Mouse (Mus musculus) CH12.LX (cell line): ENCODE data around the gene Gucy1b2. TPM values are rescaled to one million over a fixed set of nuclear protein-coding genes. Genes with fewer than 3 reads are reported as not detected.

Experiments
- DNase-seq: peaks from one replicate; pipeline ENCODE4 v3.0.0-alpha.2; 2013; ENCODE audit errors: extremely low read depth
- H3K27ac ChIP-seq: 2 replicates; pipeline ENCODE4 v1.5.1; 2012; ENCODE audit warnings: low read depth, mild to moderate bottlenecking, control low read depth, moderate library complexity; ENCODE audit not compliant: insufficient read depth
- H3K27me3 ChIP-seq: replicated peaks from 2 replicates; pipeline ENCODE3; 2012; ENCODE audit warnings: inconsistent platforms
- H3K36me3 ChIP-seq, 2 experiments: replicated peaks in 1 of 2; 2 replicates each; pipeline versions ENCODE3 to v1.6.1; 2012; ENCODE audit warnings: inconsistent platforms in 1 of 2, low read length in 1 of 2, mild to moderate bottlenecking in 1 of 2, mixed read lengths in 1 of 2, moderate library complexity in 1 of 2; ENCODE audit not compliant: control insufficient read depth in 1 of 2, insufficient read depth in 1 of 2
- H3K4me1 ChIP-seq, 2 experiments: 2 replicates each; pipeline ENCODE4 v1.6.1; 2012; ENCODE audit warnings: inconsistent platforms in 1 of 2, moderate library complexity in 1 of 2; ENCODE audit not compliant: insufficient read depth in 2 of 2, control insufficient read depth in 1 of 2
- H3K4me2 ChIP-seq: 2 replicates; pipeline ENCODE4 v1.6.1; 2012; ENCODE audit warnings: low read depth, mild to moderate bottlenecking, control low read depth; ENCODE audit not compliant: poor library complexity, insufficient read depth, severe bottlenecking
- H3K4me3 ChIP-seq, 3 experiments: fragments of 150-350 bp in 1 of 3; sonication (generic) in 1 of 3; replicated peaks in 1 of 3; 2 replicates each; pipeline versions ENCODE3 to v1.5.1; 2011 to 2012; ENCODE audit warnings: low read depth in 2 of 3, low read length in 2 of 3, mild to moderate bottlenecking in 2 of 3, moderate library complexity in 2 of 3, control low read depth in 1 of 3, improper control_type of control experiment in 1 of 3, inconsistent platforms in 1 of 3, mixed read lengths in 1 of 3; ENCODE audit not compliant: poor library complexity in 1 of 3
- H3K79me2 ChIP-seq: replicated peaks from 2 replicates; pipeline ENCODE4 v1.6.1; 2012; ENCODE audit warnings: mild to moderate bottlenecking, moderate library complexity; ENCODE audit not compliant: control insufficient read depth, poor library complexity, insufficient read depth, severe bottlenecking; ENCODE audit errors: extremely low read depth
- H3K9ac ChIP-seq: 2 replicates; pipeline ENCODE4 v1.6.1; 2012; ENCODE audit warnings: low read depth, mild to moderate bottlenecking, control low read depth, moderate library complexity; ENCODE audit not compliant: insufficient read depth
- H3K9me3 ChIP-seq: replicated peaks from 2 replicates; pipeline ENCODE3; 2012; ENCODE audit warnings: low read length, inconsistent platforms, mixed read lengths
- CHD1 ChIP-seq: IDR thresholded peaks from 2 replicates; pipeline ENCODE4 v1.6.1; 2012; ENCODE audit warnings: low read depth, low read length, improper control_type of control experiment, inconsistent platforms
- CTCF ChIP-seq, 2 experiments: IDR thresholded peaks in 1 of 2; conservative IDR thresholded peaks in 1 of 2; 2 replicates each; pipeline ENCODE4 v1.5.1; 2011 to 2012; ENCODE audit warnings: low read depth in 2 of 2, low read length in 2 of 2, improper control_type of control experiment in 1 of 2, inconsistent platforms in 1 of 2, mild to moderate bottlenecking in 1 of 2, moderate library complexity in 1 of 2
- ETS1 ChIP-seq: conservative IDR thresholded peaks from 2 replicates; pipeline ENCODE4 v1.6.1; 2012; ENCODE audit warnings: low read depth, mild to moderate bottlenecking, inconsistent platforms, low read length, improper control_type of control experiment, moderate library complexity
- JUND ChIP-seq: conservative IDR thresholded peaks from 2 replicates; pipeline ENCODE4 v1.6.1; 2011; ENCODE audit warnings: low read depth, low read length, improper control_type of control experiment
- MAFK ChIP-seq: IDR thresholded peaks from 2 replicates; pipeline ENCODE4 v1.6.1; 2011; ENCODE audit warnings: low read length, improper control_type of control experiment; ENCODE audit not compliant: insufficient replicate concordance
- MEF2A ChIP-seq: IDR thresholded peaks from 2 replicates; pipeline ENCODE4 v1.6.1; 2014; ENCODE audit warnings: low read depth, mild to moderate bottlenecking, inconsistent platforms, low read length, improper control_type of control experiment, borderline replicate concordance
- MXI1 ChIP-seq: IDR thresholded peaks from 2 replicates; pipeline ENCODE4 v1.6.1; 2011; ENCODE audit warnings: mild to moderate bottlenecking, low read depth, low read length, improper control_type of control experiment
- MYC ChIP-seq: IDR thresholded peaks from 2 replicates; pipeline ENCODE4 v1.6.1; 2011; ENCODE audit warnings: low read depth, mild to moderate bottlenecking, improper control_type of control experiment, low read length
- NRF1 ChIP-seq: IDR thresholded peaks from 2 replicates; pipeline ENCODE4 v1.6.1; 2014; ENCODE audit warnings: low read depth, mild to moderate bottlenecking, inconsistent platforms, low read length, improper control_type of control experiment, moderate library complexity
- POLR2A ChIP-seq: IDR thresholded peaks from 2 replicates; pipeline ENCODE4 v1.6.1; 2011; ENCODE audit warnings: low read depth, mild to moderate bottlenecking, improper control_type of control experiment, low read length
- SMC3 ChIP-seq: IDR thresholded peaks from 2 replicates; pipeline ENCODE4 v1.6.1; 2011; ENCODE audit warnings: low read depth, low read length, improper control_type of control experiment
- TCF12 ChIP-seq: IDR thresholded peaks from 2 replicates; pipeline ENCODE4 v1.6.1; 2014; ENCODE audit warnings: low read depth, mild to moderate bottlenecking, inconsistent platforms, low read length, improper control_type of control experiment
- UBTF ChIP-seq: IDR thresholded peaks from 2 replicates; pipeline ENCODE4 v1.6.1; 2012; ENCODE audit warnings: low read depth, mild to moderate bottlenecking, inconsistent platforms, low read length, improper control_type of control experiment, moderate library complexity
- ZC3H11A ChIP-seq: IDR thresholded peaks from 2 replicates; pipeline ENCODE4 v1.6.1; 2012; ENCODE audit warnings: low read depth, mild to moderate bottlenecking, inconsistent platforms, low read length, improper control_type of control experiment
- ZKSCAN1 ChIP-seq: IDR thresholded peaks from 2 replicates; pipeline ENCODE4 v1.6.1; 2012; ENCODE audit warnings: low read depth, inconsistent platforms, low read length, improper control_type of control experiment, borderline replicate concordance
- ZMIZ1 ChIP-seq: IDR thresholded peaks from 2 replicates; pipeline ENCODE4 v1.6.1; 2012; ENCODE audit warnings: low read depth, mild to moderate bottlenecking, inconsistent platforms, low read length, improper control_type of control experiment
- dilution Hi-C: fragments of 300-500 bp; cut with MboI; formaldehyde crosslinking; loops from 2 replicates; pipeline ENCODE4 v1.14.3; 2020; ENCODE audit warnings: low sequenced_read_pairs; ENCODE audit not compliant: extremely low pct_unique_long_range_greater_than_20kb, extremely low pct_ligation_motif_present
- in situ Hi-C: fragments of 300-500 bp; cut with MboI; formaldehyde crosslinking; loops from 3 replicates; pipeline ENCODE4 v1.14.3; 2019; ENCODE audit warnings: low sequenced_read_pairs, low pct_ligation_motif_present, low pct_unique_long_range_greater_than_20kb, mixed read lengths
- polyA plus RNA-seq: library from polyadenylated mRNA; unstranded; fragments of >175 nt; gene quantifications from 2 replicates; pipeline ENCODE4 v1.2.1, GENCODE M21; 2012; ENCODE audit warnings: low read depth; ENCODE audit not compliant: insufficient read length
- total RNA-seq, 2 experiments: library from RNA; depleted of rRNA; stranded (reverse); fragments of 300-350 nt in 1 of 2; fragments of >200 nt in 1 of 2; gene quantifications; 2 replicates each; pipeline ENCODE4 v1.2.3; 2012 to 2014

The Gucy1b2 gene
- total and polyA plus RNA-seq, 3 experiments, result not detected

- DNase-seq, result no peak
- no peaks in the 10 kb centered on the region for H3K4me1 ChIP-seq
- no peak overlapping the region for H3K4me2 ChIP-seq
- no peak overlapping the region for H3K9ac ChIP-seq
- no peaks in the 10 kb centered on the region for H3K79me2 ChIP-seq
- no peak overlapping the region for H3K27ac ChIP-seq
- no peaks in the 10 kb centered on the region for H3K9me3 ChIP-seq
- no peaks in the 10 kb centered on the region for H3K27me3 ChIP-seq
- H3K36me3 ChIP-seq, result no peaks in the 10 kb centered on the region
- H3K4me3 ChIP-seq, result no peak overlapping the region
- TF ChIP-seq MXI1 (no peak), ETS1 (no peak), CHD1 (no peak), ZKSCAN1 (no peak), POLR2A (no peak), CTCF (conservative IDR thresholded peaks at IDR 0.05 in 1 of 2, IDR thresholded peaks at IDR 0.05 in 1 of 2; ENCODE audit: low read depth in 2 of 2, low read length in 2 of 2) (no peak), UBTF (no peak), SMC3 (no peak), MAFK (no peak), TCF12 (no peak), ZMIZ1 (no peak), MEF2A (no peak), NRF1 (no peak), JUND (no peak)
- dilution Hi-C loops, result no loop called here
- in situ Hi-C loops, result no loop called here
These were observed 38.6 kb downstream of the Gucy1b2 start for GRCm38 (mm10) chr14:62417501-62417900.

- Histone ChIP-seq H3K9ac (no peak overlapping the region), H3K4me3 (no peak overlapping the region), H3K27ac (no peak overlapping the region), H3K79me2 (no peaks in the 10 kb centered on the region), H3K9me3 (no peaks in the 10 kb centered on the region), H3K4me2 (no peak overlapping the region), H3K27me3 (no peaks in the 10 kb centered on the region), H3K36me3 (no peaks in the 10 kb centered on the region), H3K4me1 (no peaks in the 10 kb centered on the region)
- in situ Hi-C loops, result no loop called here
- no peak for DNase-seq
- dilution Hi-C loops, result no loop called here
- TF ChIP-seq CTCF (conservative IDR thresholded peaks at IDR 0.05 in 1 of 2, IDR thresholded peaks at IDR 0.05 in 1 of 2; ENCODE audit: low read depth in 2 of 2, low read length in 2 of 2), result no peak
- TF ChIP-seq ETS1, result no peak
- TF ChIP-seq MYC, result no peak
- TF ChIP-seq ZC3H11A, result no peak
These were observed 39.4 kb downstream of the Gucy1b2 start for GRCm38 (mm10) chr14:62416742-62417134.
